Mouse (Mus musculus): ENCODE measurements at regions not wholly inside any gene's neighbourhood (a gene's known extent, or its start where the extent isn't known, plus 50 kb on each side); places are given as distances from the start of the nearest gene placed in this dataset.
A peak's percentile ranks its signal among the peaks of the same experiment; 100 is the strongest.

DNA sequence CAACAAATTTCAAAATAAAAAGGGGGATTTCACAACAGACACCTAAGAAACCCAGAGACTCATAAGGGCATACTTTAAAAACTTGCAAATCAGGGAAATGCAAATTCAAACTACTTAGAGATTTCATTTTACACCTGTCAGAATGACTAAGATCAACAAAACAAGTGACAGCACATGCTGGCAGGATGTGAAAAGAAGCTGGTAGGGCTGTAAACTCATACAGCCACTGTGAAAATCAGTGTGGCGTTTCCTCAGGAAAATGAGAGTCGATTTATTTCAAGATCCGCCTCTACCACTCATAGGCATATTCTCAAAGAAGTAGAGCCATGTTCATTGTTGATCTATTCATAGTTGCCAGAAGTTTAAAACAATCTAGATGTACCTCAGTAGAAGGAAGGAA is 133.6 kb upstream of the Veph1 start:
- no peak for DNase-seq (ENCODE audit: low read depth)

DNA sequence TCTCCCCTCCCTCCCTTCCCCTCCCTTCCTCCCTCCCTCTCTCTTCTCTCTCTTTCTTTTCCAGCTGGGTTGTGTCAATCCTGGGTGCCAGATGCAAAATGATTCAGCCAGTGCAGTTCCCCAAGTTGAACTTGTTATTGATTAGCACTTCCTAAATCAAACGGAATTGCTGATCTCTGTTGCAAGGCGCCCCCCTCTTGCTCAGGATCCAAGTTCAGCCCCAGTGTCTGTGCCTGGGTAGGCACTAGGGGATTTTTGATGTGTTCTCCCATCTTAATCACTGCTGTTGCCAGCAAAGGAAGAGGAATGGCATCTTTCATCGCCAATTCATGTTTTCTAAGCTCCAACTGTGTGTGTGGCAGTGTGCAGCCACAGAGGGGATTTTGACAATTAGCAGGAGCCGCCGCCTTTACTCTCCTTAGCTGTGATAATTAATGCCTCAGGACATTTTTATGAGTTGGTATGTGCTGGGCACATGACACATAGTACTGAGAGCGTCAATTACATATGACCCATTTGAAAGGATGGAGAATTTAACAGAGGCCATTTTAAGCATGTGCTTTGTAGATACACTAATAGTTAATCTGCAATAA is 125.9 kb upstream of the Veph1 start:
- DNase-seq (ENCODE audit: low read depth), result no peak

GRCm38 (mm10) chr3:66410706-66411277 is 114.2 kb upstream of the Veph1 start:
- peak; percentile 54 for DNase-seq (ENCODE audit: low read depth)

DNA sequence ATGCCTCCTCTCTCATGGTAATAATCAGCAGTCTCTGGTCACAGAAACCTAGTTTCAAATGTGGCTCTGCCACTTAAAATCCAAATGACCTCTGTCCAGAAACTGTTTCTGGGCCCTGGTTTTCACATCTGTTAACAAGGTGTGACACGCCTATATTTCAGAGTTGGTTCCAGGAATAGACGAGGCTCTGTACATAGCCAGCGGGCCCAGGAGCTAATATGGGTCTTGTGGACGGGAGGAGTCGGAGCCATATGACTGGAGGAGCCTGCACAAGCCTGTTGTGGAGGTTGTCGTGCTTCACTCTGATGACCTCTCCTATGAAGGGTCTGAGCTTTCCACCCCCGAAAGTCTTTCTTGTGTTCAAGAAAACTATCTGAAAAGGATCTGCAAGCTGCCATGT is 112.2 kb upstream of the Veph1 start:
- DNase-seq (ENCODE audit: low read depth), result no peak

- DNase-seq (ENCODE audit: low read depth), result no peak
These were observed 109.0 kb upstream of the Veph1 start for GRCm38 (mm10) chr3:66405645-66406044.

GRCm38 (mm10) chr3:66403707-66404106 is 107.1 kb upstream of the Veph1 start:
- DNase-seq (ENCODE audit: low read depth), result no peak

- peak; percentile 2 for DNase-seq (ENCODE audit: low read depth)
These were observed 104.3 kb upstream of the Veph1 start for GRCm38 (mm10) chr3:66400791-66401568.

DNA sequence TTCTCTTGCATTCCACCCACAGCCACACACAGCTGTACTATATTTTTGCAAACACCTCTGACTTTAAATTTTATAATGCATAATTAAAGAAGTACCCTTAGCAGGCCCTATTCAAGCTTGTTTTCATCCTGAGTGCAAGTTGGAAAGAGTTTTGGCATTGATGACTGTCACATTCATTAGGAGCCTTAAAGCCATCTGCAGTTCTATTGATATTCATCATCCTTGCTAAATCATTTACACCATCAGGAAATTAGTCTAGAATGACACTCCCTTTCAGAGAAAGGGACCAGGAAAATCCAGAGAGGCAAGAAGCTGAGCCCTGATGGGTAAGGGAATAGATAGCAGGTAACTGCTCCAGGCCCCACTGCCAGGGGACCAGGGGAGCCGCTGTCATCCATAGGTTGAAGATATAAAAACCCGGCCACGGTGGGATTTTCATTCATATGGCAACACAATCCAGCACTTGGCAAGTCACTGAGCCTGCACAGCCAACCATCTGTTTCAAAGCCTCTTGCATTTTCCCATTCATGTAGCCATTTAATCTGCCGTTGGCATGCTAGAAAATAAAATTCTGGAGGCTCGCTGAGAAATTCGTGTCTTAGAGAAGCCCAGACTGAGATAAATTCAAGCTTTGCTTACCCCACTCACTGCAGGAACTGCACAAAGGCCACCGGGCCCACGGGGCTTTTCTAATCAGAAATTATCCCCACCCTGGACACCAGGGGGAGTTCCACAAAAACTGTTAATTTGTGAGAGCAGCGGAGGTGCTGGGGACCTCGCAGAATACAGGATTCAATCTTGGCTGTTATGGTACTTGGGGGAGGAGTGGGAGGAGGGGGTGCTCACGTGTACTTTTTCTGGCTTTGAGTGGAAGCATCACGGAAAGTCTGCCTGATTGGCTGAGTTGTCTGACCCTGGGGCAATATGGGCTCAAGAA is 101.8 kb upstream of the Veph1 start:
- no peak for DNase-seq (ENCODE audit: low read depth)

DNA sequence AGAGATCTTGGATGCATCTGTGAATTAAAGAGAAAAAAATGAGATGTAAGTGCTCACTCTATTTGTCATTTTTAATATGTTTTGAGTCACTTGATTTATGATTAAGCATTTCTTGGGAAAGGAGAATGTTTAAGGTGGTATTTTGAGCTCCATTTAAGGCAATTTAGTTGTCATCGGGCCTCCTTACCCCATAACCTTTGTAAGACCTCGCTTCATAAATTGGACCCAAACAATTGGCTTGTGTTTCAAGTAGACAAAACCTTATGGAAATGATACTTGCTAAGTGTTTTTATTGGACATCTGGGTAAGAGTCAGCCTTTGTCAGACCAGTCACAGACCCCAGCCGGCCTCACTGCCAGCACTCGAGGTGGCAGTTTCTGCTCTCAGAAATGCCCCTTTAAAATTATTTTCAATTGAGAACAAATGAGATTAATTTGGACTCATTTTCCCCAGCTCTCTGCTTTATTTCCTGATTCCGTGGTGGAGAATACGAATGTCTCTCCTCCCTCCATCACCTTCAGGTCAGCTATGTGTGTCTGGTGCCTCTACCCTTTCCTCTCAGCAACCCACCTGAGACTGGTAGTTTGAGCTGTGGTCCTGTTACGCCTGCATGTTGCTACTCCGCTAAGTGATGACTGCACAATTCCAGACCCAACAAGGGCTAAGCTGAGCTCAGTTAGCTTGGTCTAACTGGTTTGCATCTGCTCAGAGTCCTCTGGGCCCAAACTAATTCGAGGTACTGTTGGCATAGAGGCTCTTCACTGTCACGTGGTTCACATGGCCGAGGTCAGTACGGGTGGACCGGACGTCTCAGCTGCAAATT is 78.7 kb upstream of the Veph1 start:
- no peak for DNase-seq (ENCODE audit: low read depth)

GRCm38 (mm10) chr3:66374603-66375002 is 78.0 kb upstream of the Veph1 start:
- DNase-seq (ENCODE audit: low read depth), result no peak

DNA sequence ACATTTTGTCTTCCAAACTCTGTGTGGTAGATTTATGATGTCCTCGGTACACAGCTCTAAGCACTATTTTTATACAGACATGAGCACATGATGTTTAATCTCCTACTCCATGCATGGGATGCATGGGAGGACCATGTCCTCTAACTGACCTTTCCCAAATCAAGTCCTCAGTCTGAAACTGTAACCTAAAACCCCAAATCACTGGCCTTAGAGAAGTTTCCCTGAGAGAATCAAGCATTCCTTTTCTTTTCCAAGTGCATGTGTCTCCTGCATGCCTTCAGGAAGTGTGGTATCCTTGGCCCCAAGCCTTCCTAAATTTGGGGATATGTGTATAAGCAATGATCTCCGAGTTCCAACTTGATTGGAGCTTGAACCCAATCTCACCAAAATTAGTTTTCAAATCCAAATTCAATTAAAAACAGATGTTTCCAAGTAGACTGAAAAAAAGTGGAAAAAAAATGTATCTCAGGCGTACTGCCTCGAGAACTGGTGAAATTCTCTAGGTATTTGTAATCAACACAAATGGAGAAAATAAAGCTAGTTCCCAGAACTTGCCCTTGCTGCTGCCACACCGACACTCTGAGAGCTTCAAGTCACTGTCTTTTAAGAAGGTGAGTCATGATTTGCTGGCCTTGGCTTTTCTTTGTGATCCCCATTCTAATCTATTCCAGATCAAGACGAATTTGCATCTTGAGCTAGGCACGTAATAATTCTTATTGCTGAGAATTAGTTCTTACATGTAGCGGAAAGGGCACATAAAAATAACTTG is 77.4 kb upstream of the Veph1 start:
- DNase-seq (ENCODE audit: low read depth), result no peak

Data from 416B (cell line).